Mouse (Mus musculus) CH12.LX (cell line): ENCODE results near the gene Rabac1. TPM values are rescaled to one million over a fixed set of nuclear protein-coding genes. Genes with fewer than 3 reads are reported as not detected.

Experiments used
- DNase-seq: peaks from one replicate; pipeline ENCODE4 v3.0.0-alpha.2; 2013; ENCODE audit errors: extremely low read depth
- H3K27ac ChIP-seq: 2 replicates; pipeline ENCODE4 v1.5.1; 2012; ENCODE audit warnings: low read depth, mild to moderate bottlenecking, control low read depth, moderate library complexity; ENCODE audit not compliant: insufficient read depth
- H3K27me3 ChIP-seq: replicated peaks from 2 replicates; pipeline ENCODE3; 2012; ENCODE audit warnings: inconsistent platforms
- H3K36me3 ChIP-seq, 2 experiments: replicated peaks in 1 of 2; 2 replicates each; pipeline versions ENCODE3 to v1.6.1; 2012; ENCODE audit warnings: inconsistent platforms in 1 of 2, low read length in 1 of 2, mild to moderate bottlenecking in 1 of 2, mixed read lengths in 1 of 2, moderate library complexity in 1 of 2; ENCODE audit not compliant: control insufficient read depth in 1 of 2, insufficient read depth in 1 of 2
- H3K4me1 ChIP-seq, 2 experiments: 2 replicates each; pipeline ENCODE4 v1.6.1; 2012; ENCODE audit warnings: inconsistent platforms in 1 of 2, moderate library complexity in 1 of 2; ENCODE audit not compliant: insufficient read depth in 2 of 2, control insufficient read depth in 1 of 2
- H3K4me2 ChIP-seq: 2 replicates; pipeline ENCODE4 v1.6.1; 2012; ENCODE audit warnings: low read depth, mild to moderate bottlenecking, control low read depth; ENCODE audit not compliant: poor library complexity, insufficient read depth, severe bottlenecking
- H3K4me3 ChIP-seq, 3 experiments: fragments of 150-350 bp in 1 of 3; sonication (generic) in 1 of 3; replicated peaks in 1 of 3; 2 replicates each; pipeline versions ENCODE3 to v1.5.1; 2011 to 2012; ENCODE audit warnings: low read depth in 2 of 3, low read length in 2 of 3, mild to moderate bottlenecking in 2 of 3, moderate library complexity in 2 of 3, control low read depth in 1 of 3, improper control_type of control experiment in 1 of 3, inconsistent platforms in 1 of 3, mixed read lengths in 1 of 3; ENCODE audit not compliant: poor library complexity in 1 of 3
- H3K79me2 ChIP-seq: replicated peaks from 2 replicates; pipeline ENCODE4 v1.6.1; 2012; ENCODE audit warnings: mild to moderate bottlenecking, moderate library complexity; ENCODE audit not compliant: control insufficient read depth, poor library complexity, insufficient read depth, severe bottlenecking; ENCODE audit errors: extremely low read depth
- H3K9ac ChIP-seq: 2 replicates; pipeline ENCODE4 v1.6.1; 2012; ENCODE audit warnings: low read depth, mild to moderate bottlenecking, control low read depth, moderate library complexity; ENCODE audit not compliant: insufficient read depth
- H3K9me3 ChIP-seq: replicated peaks from 2 replicates; pipeline ENCODE3; 2012; ENCODE audit warnings: low read length, inconsistent platforms, mixed read lengths
- CHD1 ChIP-seq: IDR thresholded peaks from 2 replicates; pipeline ENCODE4 v1.6.1; 2012; ENCODE audit warnings: low read depth, low read length, improper control_type of control experiment, inconsistent platforms
- CTCF ChIP-seq, 2 experiments: IDR thresholded peaks in 1 of 2; conservative IDR thresholded peaks in 1 of 2; 2 replicates each; pipeline ENCODE4 v1.5.1; 2011 to 2012; ENCODE audit warnings: low read depth in 2 of 2, low read length in 2 of 2, improper control_type of control experiment in 1 of 2, inconsistent platforms in 1 of 2, mild to moderate bottlenecking in 1 of 2, moderate library complexity in 1 of 2
- ELF1 ChIP-seq: IDR thresholded peaks from 2 replicates; pipeline ENCODE4 v1.6.1; 2014; ENCODE audit warnings: low read depth, mild to moderate bottlenecking, inconsistent platforms, low read length, improper control_type of control experiment
- EP300 ChIP-seq: IDR thresholded peaks from 2 replicates; pipeline ENCODE4 v1.6.1; 2011; ENCODE audit warnings: low read length, improper control_type of control experiment
- JUND ChIP-seq: conservative IDR thresholded peaks from 2 replicates; pipeline ENCODE4 v1.6.1; 2011; ENCODE audit warnings: low read depth, low read length, improper control_type of control experiment
- MAFK ChIP-seq: IDR thresholded peaks from 2 replicates; pipeline ENCODE4 v1.6.1; 2011; ENCODE audit warnings: low read length, improper control_type of control experiment; ENCODE audit not compliant: insufficient replicate concordance
- NRF1 ChIP-seq: IDR thresholded peaks from 2 replicates; pipeline ENCODE4 v1.6.1; 2014; ENCODE audit warnings: low read depth, mild to moderate bottlenecking, inconsistent platforms, low read length, improper control_type of control experiment, moderate library complexity
- ZMIZ1 ChIP-seq: IDR thresholded peaks from 2 replicates; pipeline ENCODE4 v1.6.1; 2012; ENCODE audit warnings: low read depth, mild to moderate bottlenecking, inconsistent platforms, low read length, improper control_type of control experiment
- dilution Hi-C: fragments of 300-500 bp; cut with MboI; formaldehyde crosslinking; loops from 2 replicates; pipeline ENCODE4 v1.14.3; 2020; ENCODE audit warnings: low sequenced_read_pairs; ENCODE audit not compliant: extremely low pct_unique_long_range_greater_than_20kb, extremely low pct_ligation_motif_present
- in situ Hi-C: fragments of 300-500 bp; cut with MboI; formaldehyde crosslinking; loops from 3 replicates; pipeline ENCODE4 v1.14.3; 2019; ENCODE audit warnings: low sequenced_read_pairs, low pct_ligation_motif_present, low pct_unique_long_range_greater_than_20kb, mixed read lengths
- polyA plus RNA-seq: library from polyadenylated mRNA; unstranded; fragments of >175 nt; gene quantifications from 2 replicates; pipeline ENCODE4 v1.2.1, GENCODE M21; 2012; ENCODE audit warnings: low read depth; ENCODE audit not compliant: insufficient read length
- total RNA-seq, 2 experiments: library from RNA; depleted of rRNA; stranded (reverse); fragments of 300-350 nt in 1 of 2; fragments of >200 nt in 1 of 2; gene quantifications; 2 replicates each; pipeline ENCODE4 v1.2.3; 2012 to 2014

Rabac1 gene
- total and polyA plus RNA-seq, 3 experiments = 44.6 to 135 (median 70.5) TPM

DNA sequence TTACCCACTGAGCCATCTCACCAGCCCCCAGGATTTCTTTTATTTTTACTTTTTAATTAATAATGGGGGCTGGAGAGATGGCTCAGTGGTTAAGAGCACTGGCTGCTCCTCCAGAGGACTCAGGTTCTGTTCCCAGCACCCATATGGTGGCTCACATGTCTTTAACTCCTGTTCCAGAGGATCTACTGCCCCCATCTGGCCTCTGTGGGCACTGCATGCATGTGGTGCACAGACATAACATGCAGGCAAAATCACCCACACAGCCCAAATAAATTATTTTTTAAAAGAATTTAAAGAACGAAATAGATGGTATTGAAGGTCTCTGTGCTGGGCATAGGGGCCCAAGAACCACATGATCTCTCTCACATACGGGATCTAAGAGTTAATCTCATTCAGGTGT is 11.8 kb upstream of the Rabac1 start:
- no peak overlapping the region for H3K4me3 ChIP-seq
- H3K27ac ChIP-seq = no peak overlapping the region
- no peaks in the 10 kb centered on the region for H3K9me3 ChIP-seq
- H3K27me3 ChIP-seq = peaks cover 65% of the 10 kb centered on the region
- no peak overlapping the region for H3K4me2 ChIP-seq
- peaks cover 0 to 2% of the 10 kb centered on the region in 2 experiments; a peak in 3 of 4 replicates for H3K4me1 ChIP-seq
- in situ Hi-C loops = no loop called here
- H3K9ac ChIP-seq = no peak overlapping the region
- H3K79me2 ChIP-seq = no peaks in the 10 kb centered on the region
- TF ChIP-seq MAFK = no peak
- peak in 1 of 2 experiments; percentile 14; a peak in 1 of 4 replicates for TF ChIP-seq CTCF (conservative IDR thresholded peaks at IDR 0.05 in 1 of 2, IDR thresholded peaks at IDR 0.05 in 1 of 2; ENCODE audit: low read depth in 2 of 2, low read length in 2 of 2)
- no peak for DNase-seq
- dilution Hi-C loops = no loop called here
- H3K36me3 ChIP-seq = no peaks in the 10 kb centered on the region

DNA sequence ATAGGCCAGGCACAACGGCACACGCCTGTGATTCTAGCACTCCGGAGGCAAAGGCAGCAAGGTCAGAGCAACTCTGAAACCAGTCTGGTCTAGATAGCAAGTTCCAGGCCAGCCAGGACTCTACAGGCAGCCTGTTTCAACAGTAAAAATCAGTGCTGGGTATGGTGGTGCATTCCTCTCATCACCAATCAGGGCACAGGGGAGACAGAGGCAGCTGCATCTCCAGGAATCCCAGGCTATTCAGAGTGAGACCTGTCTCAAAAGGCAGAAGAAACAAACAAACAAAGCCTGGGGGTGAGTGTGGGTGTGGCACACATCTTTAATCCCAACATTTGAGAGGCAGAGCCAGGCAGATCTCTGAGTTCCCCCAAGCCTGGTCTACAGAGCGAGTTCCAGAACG is 10.8 kb upstream of the Rabac1 start:
- H3K9ac ChIP-seq = no peak overlapping the region
- TF ChIP-seq ZMIZ1 (no peak), JUND (no peak), ELF1 (no peak), CHD1 (no peak), CTCF (conservative IDR thresholded peaks at IDR 0.05 in 1 of 2, IDR thresholded peaks at IDR 0.05 in 1 of 2; ENCODE audit: low read depth in 2 of 2, low read length in 2 of 2) (no peak), MAFK (no peak), NRF1 (no peak)
- TF ChIP-seq, all 38 proteins: peak for 0
- Histone ChIP-seq H3K9me3 (no peaks in the 10 kb centered on the region), H3K79me2 (no peaks in the 10 kb centered on the region), H3K27ac (no peak overlapping the region), H3K4me3 (no peak overlapping the region), H3K36me3 (no peaks in the 10 kb centered on the region), H3K4me1 (peaks cover 0 to 11% of the 10 kb centered on the region in 2 experiments; a peak in 3 of 4 replicates), H3K4me2 (no peak overlapping the region), H3K27me3 (peaks cover 64% of the 10 kb centered on the region)
- in situ Hi-C loops = no loop called here
- dilution Hi-C loops = no loop called here
- no peak for DNase-seq

DNA sequence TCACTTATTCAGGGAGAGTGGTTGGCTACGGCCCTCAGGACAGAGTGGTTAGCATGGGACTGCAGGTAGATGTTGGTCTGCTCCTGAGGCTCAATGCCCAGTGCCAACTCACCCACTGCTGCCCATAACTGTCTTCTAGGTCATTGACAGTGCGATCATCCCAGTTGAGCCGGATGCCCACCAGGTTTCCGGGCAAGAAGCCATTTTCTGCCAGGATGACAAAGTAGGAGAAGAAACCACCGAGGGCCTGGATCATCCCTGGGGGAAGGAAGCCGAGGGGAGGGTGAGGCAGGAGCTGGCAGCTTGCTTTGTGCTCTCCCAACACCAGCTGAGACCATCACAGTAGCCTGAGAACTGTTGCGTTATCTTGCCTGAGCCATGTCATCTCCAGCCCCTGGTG is 7.9 kb upstream of the Rabac1 start:
- Histone ChIP-seq H3K27me3 (peaks cover 48% of the 10 kb centered on the region), H3K9ac (no peak overlapping the region), H3K36me3 (no peaks in the 10 kb centered on the region), H3K4me1 (peaks cover 0 to 22% of the 10 kb centered on the region in 2 experiments; a peak in 3 of 4 replicates), H3K4me3 (no peak overlapping the region), H3K9me3 (no peaks in the 10 kb centered on the region), H3K4me2 (no peak overlapping the region)
- no peak for TF ChIP-seq EP300
- TF ChIP-seq, all 38 proteins: peak for 0
- dilution Hi-C loops = no loop called here
- in situ Hi-C loops = no loop called here
- H3K79me2 ChIP-seq = no peaks in the 10 kb centered on the region
- H3K27ac ChIP-seq = no peak overlapping the region
- DNase-seq = no peak
